Mouse (Mus musculus): ENCODE measurements at regions not wholly inside any gene's neighbourhood (a gene's known extent, or its start where the extent isn't known, plus 50 kb on each side); places are given as distances from the start of the nearest gene placed in this dataset.

DNA sequence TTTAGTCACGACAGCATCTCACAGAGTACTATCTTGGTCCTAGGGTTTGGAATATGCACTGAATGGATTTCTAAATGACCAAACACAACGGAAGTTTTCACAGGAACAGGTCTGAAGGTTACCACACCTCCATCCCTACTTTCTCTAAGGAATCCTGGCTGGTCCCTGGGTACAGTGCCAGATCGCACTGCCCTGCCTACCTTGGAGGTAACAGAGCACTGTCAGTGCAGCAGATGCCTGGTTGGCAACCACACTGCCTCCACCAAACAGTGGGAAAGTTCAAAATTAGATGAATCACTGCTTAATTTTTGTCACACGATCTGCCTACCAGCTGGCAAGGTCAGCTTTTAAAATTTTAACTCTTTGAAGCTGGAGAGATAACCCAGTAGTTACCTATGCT lies 111.6 kb downstream of the Kcnj2 start:
- TF ChIP-seq CTCF (IDR thresholded peaks at IDR 0.05; ENCODE audit: low read depth) (no peak), EP300 (IDR thresholded peaks at IDR 0.05; ENCODE audit: low read depth) (no peak)
